Mouse (Mus musculus) embryonic fibroblast, embryonic 13.5 days (primary cell): ENCODE data around the gene Nfix.

Experiments
- CTCF ChIP-seq: IDR thresholded peaks from 2 replicates; pipeline ENCODE4 v1.5.1; 2011; ENCODE audit warnings: mild to moderate bottlenecking, control low read depth, low read length, moderate library complexity, borderline replicate concordance; ENCODE audit not compliant: insufficient read depth
- POLR2A ChIP-seq: IDR thresholded peaks from 2 replicates; pipeline ENCODE4 v1.6.1; 2011; ENCODE audit warnings: low read depth, mild to moderate bottlenecking, control low read depth, low read length, moderate library complexity

DNA sequence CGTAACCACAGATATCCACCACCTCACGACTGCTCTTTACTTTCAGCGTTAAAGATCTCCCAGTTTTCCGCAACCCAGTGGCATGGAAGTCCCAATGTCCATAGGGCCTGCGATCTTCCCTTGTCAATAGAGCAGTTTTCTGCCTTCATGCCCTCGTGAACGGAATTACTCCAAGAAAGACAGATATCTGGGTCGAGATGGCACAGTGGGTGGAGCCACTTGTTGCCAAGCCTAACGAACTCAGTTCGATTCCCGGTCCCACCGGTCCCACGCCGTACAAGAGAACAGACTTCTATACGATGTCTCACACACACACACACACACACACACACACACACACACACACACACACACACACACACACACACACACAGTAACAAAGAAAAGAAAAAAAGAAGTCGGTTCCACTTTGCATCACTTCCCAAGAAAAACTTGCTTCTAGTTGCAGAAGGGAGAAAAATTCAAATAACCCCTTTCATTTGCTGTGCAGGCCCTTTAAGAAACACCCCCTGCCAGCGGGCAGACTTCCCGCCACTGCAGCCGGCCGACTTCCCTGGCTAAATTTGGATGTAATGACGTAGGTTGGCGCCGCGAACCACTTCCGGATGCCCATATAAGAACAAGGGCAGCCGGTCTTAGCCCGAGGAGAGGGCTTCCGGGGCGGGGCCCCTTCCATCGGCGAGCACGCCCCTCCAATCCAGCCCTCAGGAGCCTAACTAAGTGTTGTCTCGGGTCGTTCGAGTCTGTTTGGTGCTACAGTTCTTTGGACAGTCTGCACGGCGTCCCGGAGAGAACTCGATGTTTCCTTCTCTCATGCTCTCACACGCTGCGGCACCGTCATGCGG lies 136.4 kb downstream of the Nfix start:
- TF ChIP-seq POLR2A (peak; percentile 99), CTCF (no peak)
